Comparison of ENCODE assay signal across 8 mouse cellular contexts in the genomic region with DNA sequence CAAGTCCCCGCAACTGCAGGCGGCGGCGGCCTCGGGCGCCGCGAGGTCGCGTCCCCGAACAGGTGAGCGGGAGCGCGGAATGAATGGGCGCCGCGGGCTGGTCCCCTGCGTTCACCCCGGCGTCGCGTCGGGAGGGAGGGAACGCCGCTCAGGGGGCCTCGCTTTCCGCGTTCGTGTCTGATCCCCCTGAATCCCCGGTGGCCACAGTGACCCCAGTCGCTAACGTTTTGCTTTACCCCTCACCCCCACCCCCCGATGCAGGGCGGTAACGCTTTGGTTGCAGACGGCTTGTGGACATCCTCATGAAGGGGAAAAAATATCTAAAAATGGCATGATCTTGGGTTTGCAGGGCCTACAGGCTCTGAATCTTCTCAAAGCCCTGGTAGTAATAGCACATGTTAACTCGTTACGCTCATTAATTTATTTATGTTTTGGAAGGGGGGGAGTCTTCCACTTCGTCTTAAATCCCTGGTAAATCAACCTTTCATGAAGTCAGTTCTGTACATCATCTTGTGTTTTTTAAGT. TPM values are rescaled to one million over a fixed set of nuclear protein-coding genes. Genes with fewer than 3 reads are reported as not detected.
DNase-seq lines count a peak whose midpoint lies in the region; ATAC-seq and TF ChIP-seq lines count a peak whose summit lies in the region.

No protein-coding gene starts in this region.

- TF ChIP-seq CTCF in layer of hippocampus, adult 2 months (conservative IDR thresholded peaks at IDR 0.05), result no peak
- TF ChIP-seq CTCF in midbrain, postnatal 0 days (IDR thresholded peaks at IDR 0.05), result no peak

- DNase-seq in layer of hippocampus, adult 2 months (ENCODE audit: low spot score in 2 of 2), result no peak
- DNase-seq in layer of hippocampus, adult 18-20 months (ENCODE audit: low spot score in 2 of 2), result no peak
- DNase-seq in midbrain, postnatal 0 days (ENCODE audit: low spot score), result peak; percentile 9
- no peak for DNase-seq in urinary bladder, adult 18-20 months (ENCODE audit: low spot score in 2 of 2)
- no peak for DNase-seq in cerebellum, adult 9-10 months
- no peak for DNase-seq in layer of hippocampus, postnatal 10 days (ENCODE audit: low spot score in 2 of 2)

- no peaks in the 10 kb centered on the region for H3K27me3 ChIP-seq in intestine, embryonic 15.5 days (replicated peaks)
- H3K27me3 ChIP-seq in midbrain, postnatal 0 days (ENCODE audit: insufficient read depth, low read length), result no peaks in the 10 kb centered on the region

- WGBS in intestine, embryonic 15.5 days, result under 1% methylated on average over 39 of the region's 39 CpGs
- 1% methylated on average over 39 of the region's 39 CpGs for WGBS in midbrain, postnatal 0 days

- H3K9ac ChIP-seq in intestine, embryonic 15.5 days, result peak overlapping the region; percentile 84
- peak overlapping the region; percentile 81 for H3K9ac ChIP-seq in midbrain, postnatal 0 days (replicated peaks; ENCODE audit: low read length, poor library complexity, severe bottlenecking)

- H3K27ac ChIP-seq in layer of hippocampus, adult 2 months, result peak overlapping the region; percentile 100
- H3K27ac ChIP-seq in brown adipose tissue, adult 24 weeks (replicated peaks; ENCODE audit: low read depth, low read length), result peak overlapping the region; percentile 96
- peak overlapping the region; percentile 95 for H3K27ac ChIP-seq in intestine, embryonic 15.5 days
- H3K27ac ChIP-seq in midbrain, postnatal 0 days (ENCODE audit: low read depth, low read length), result peak overlapping the region; percentile 96

- no peaks in the 10 kb centered on the region for H3K36me3 ChIP-seq in intestine, embryonic 15.5 days
- 0 out of 2 replicates have a peak, but pooled peaks cover 2% of the 10 kb centered on the region for H3K36me3 ChIP-seq in midbrain, postnatal 0 days (ENCODE audit: insufficient read depth, low read length)

- peak; percentile 34 for ATAC-seq in intestine, embryonic 15.5 days
- no peak; the same call in 1 of the 2 replicates for ATAC-seq in midbrain, postnatal 0 days (ENCODE audit: low FRiP score)

- no peaks in the 10 kb centered on the region for H3K9me3 ChIP-seq in intestine, embryonic 15.5 days
- H3K9me3 ChIP-seq in midbrain, postnatal 0 days (ENCODE audit: low read length), result no peaks in the 10 kb centered on the region

- peak overlapping the region; percentile 90 for H3K4me3 ChIP-seq in layer of hippocampus, adult 2 months
- H3K4me3 ChIP-seq in brown adipose tissue, adult 24 weeks (ENCODE audit: insufficient read depth, low read depth, low read length), result peak overlapping the region; percentile 67
- H3K4me3 ChIP-seq in intestine, embryonic 15.5 days (replicated peaks), result peak overlapping the region; percentile 92
- H3K4me3 ChIP-seq in midbrain, postnatal 0 days (ENCODE audit: low read depth, low read length), result peak overlapping the region; percentile 84

- H3K4me1 ChIP-seq in brown adipose tissue, adult 24 weeks (ENCODE audit: control insufficient read depth, insufficient read depth, insufficient read length, low read length), result peaks cover 14% of the 10 kb centered on the region
- H3K4me1 ChIP-seq in intestine, embryonic 15.5 days (replicated peaks), result peaks cover 4% of the 10 kb centered on the region; the same call in 1 of the 2 replicates
- peaks cover 3% of the 10 kb centered on the region; the same call in 1 of the 2 replicates for H3K4me1 ChIP-seq in midbrain, postnatal 0 days (ENCODE audit: insufficient read depth, low read length)

- H3K4me2 ChIP-seq in intestine, embryonic 15.5 days (replicated peaks), result peak overlapping the region; percentile 85
- H3K4me2 ChIP-seq in midbrain, postnatal 0 days (ENCODE audit: low read depth, low read length, poor library complexity, severe bottlenecking), result peak overlapping the region; percentile 61

RNA-seq across cellular contexts. Expression of gene Noct, which starts 1.0 kb away (rescaled TPM):
- total RNA-seq in layer of hippocampus, adult 2 months (2021), result 10 to 100 TPM; 57.2 to 61.0 TPM
- 10 to 100 TPM; 59.5 to 60.3 TPM for total RNA-seq in layer of hippocampus, adult 18-20 months (2021)
- polyA plus RNA-seq in brown adipose tissue, adult 24 weeks (2012; ENCODE audit: insufficient read depth, insufficient read length, missing spikeins), result 16.9 and 38.8 TPM in 2 replicates
- 7.0 and 7.4 TPM in 2 replicates for polyA plus RNA-seq in intestine, embryonic 15.5 days (2015; fragmentation: Nextera tagmentation; extraction: Ambion mirVana)
- 50.0 and 51.7 TPM in 2 replicates for total RNA-seq in midbrain, postnatal 0 days (2014; rRNA removed)
- polyA plus RNA-seq in midbrain, postnatal 0 days (2015; fragmentation: Nextera tagmentation; extraction: Ambion mirVana), result 36.1 and 36.7 TPM in 2 replicates
- total RNA-seq in layer of hippocampus, postnatal 10 days (2021), result 10 to 100 TPM; 52.4 to 53.9 TPM
